Mouse (Mus musculus) inflammation-experienced regulatory T-cells, adult 16 weeks (primary cell): Measurements from ENCODE around the gene 1700003H04Rik. TPM values are rescaled to one million over a fixed set of nuclear protein-coding genes. Genes with fewer than 3 reads are reported as not detected.

Experiments used
- polyA plus RNA-seq: library from polyadenylated mRNA; unstranded; fragments of 100-300 nt; shearing (Covaris generic); gene quantifications from one replicate; pipeline ENCODE4 v1.2.1, GENCODE M21; 2017

Gene 1700003H04Rik
- polyA plus RNA-seq = not detected

DNA sequence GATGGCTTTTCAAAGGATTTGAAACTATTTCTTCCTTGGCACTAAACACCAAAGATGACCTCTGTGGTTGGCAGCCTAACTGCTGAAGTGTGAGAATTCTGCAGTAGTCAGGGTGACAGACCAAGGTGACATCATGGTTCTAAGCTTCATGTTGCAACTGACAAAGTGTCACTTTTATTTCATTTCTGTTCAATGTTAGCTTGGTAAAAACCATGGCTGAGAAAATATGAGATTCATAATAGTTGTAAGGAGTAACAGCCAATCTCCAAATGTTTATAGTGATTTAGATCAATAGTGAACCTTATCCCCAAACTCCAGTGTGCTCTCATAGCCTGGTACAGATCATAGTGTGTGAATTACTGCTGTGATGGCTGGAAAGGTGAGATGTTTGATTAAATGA, at the start of gene 1700003H04Rik:
Gene 1700003H04Rik, minus strand, starts transcription at position 101 of the 400 bp plus-strand sequence.

Other genes starting within 250 kb of the 1700003H04Rik start
- not detected for gene 1700006A11Rik, start 155.1 kb downstream of the 1700003H04Rik start, polyA plus RNA-seq